Mouse (Mus musculus) bone marrow, adult 2 months (tissue): Measurements from ENCODE around the gene Sec23a.

ENCODE experiments used
- CTCF ChIP-seq: fragments of 200-500 bp; IDR thresholded peaks from 2 replicates; pipeline ENCODE4 v1.5.1; 2011; ENCODE audit warnings: low read length, control low read depth; ENCODE audit not compliant: control insufficient read depth, insufficient read depth
- POLR2A ChIP-seq: fragments of 200-500 bp; IDR thresholded peaks from 2 replicates; pipeline ENCODE4 v1.6.1; 2011; ENCODE audit warnings: low read depth, mild to moderate bottlenecking, control low read depth, low read length, borderline replicate concordance; ENCODE audit not compliant: control insufficient read depth

- TF ChIP-seq CTCF (no peak), POLR2A (no peak)
Measured at GRCm38 (mm10) chr12:58924025-58924424, 87.8 kb downstream of the Sec23a start.
